Mouse (Mus musculus) cerebellum, adult 9-10 months (tissue): Measurements from ENCODE around the gene Tmem260.

ENCODE experiments used
- DNase-seq: peaks from one replicate; pipeline ENCODE4 v3.0.0; 2022

Tmem260 gene

DNA sequence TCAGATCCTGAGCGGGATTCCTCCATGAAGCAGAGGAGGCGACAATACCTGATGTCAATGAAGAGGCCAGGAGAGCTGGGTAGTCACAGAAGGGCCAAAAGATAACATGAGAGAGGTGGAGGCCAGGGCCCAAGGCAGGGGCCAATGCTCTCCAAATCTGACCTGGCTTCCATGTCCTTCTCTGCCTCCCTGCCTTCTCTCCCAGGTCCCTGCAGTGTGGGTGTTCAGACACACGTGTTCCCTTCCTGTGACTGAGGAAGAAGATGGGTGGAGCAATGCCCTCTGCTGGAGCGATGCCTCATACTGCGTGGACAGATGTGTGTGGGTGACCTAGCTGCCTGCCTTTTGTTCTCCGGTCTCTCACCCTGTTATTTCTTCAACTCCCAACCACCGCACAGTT, 113.8 kb downstream of the Tmem260 start:
- no peak for DNase-seq

DNA sequence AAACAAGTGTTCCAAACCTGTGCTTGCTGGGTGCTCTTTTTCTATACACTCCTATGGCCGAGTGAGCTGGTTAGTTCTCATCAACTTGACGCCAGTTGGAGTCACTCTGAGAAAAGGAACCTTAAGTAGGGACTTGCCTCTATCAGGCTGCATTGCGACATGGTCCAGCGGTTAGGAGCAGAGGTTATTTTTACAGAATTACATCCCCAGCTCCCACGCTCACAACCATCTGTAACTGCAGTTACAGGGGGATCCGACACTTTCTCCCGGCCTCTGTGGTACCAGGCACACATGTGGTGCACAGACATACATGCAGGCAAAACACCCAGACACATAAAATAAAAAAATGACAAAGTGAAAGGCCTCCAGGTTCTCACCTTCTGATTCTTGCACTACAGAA, 120.7 kb downstream of the Tmem260 start:
- DNase-seq: no peak
